In genomic region chr4:155133658-155134417, GRCm38 (mm10) we compare ENCODE assay signal across 8 mouse cellular contexts. TPM values are rescaled to one million over a fixed set of nuclear protein-coding genes. Genes with fewer than 3 reads are reported as not detected.
A peak's percentile ranks its signal among the peaks of the same experiment; 100 is the strongest.
DNase-seq lines count a peak whose midpoint lies in the region; ATAC-seq lines count a peak whose summit lies in the region.

No protein-coding gene starts in this region.

- 33% methylated on average over 20 of the region's 20 CpGs for WGBS in kidney, embryonic 14.5 days
- 58% methylated on average over 20 of the region's 20 CpGs for WGBS in liver, embryonic 11.5 days

- H3K9ac ChIP-seq in kidney, embryonic 14.5 days (ENCODE audit: low read depth, low read length) = no peak overlapping the region
- no peak overlapping the region for H3K9ac ChIP-seq in liver, embryonic 11.5 days (ENCODE audit: low read depth, low read length)

- no peak overlapping the region for H3K4me2 ChIP-seq in kidney, embryonic 14.5 days (replicated peaks; ENCODE audit: low read depth, low read length)
- no peak overlapping the region for H3K4me2 ChIP-seq in liver, embryonic 11.5 days

- H3K36me3 ChIP-seq in kidney, embryonic 14.5 days (ENCODE audit: control insufficient read depth, insufficient read depth, low read length) = no peaks in the 10 kb centered on the region
- H3K36me3 ChIP-seq in liver, embryonic 11.5 days (ENCODE audit: control insufficient read depth, insufficient read depth, low read length) = no peaks in the 10 kb centered on the region

- ATAC-seq in kidney, embryonic 14.5 days (ENCODE audit: low FRiP score, low TSS enrichment) = peak; percentile 21; the same call in 1 of the 2 replicates
- ATAC-seq in liver, embryonic 11.5 days (replicated peaks; ENCODE audit: low FRiP score) = no peak
- ATAC-seq in CD4-positive, CD25-positive, alpha-beta regulatory T cell, adult 4 months = no peak

- no peaks in the 10 kb centered on the region for H3K27me3 ChIP-seq in kidney, embryonic 14.5 days (ENCODE audit: control insufficient read depth, insufficient read depth, low read length)
- no peaks in the 10 kb centered on the region for H3K27me3 ChIP-seq in liver, embryonic 11.5 days (replicated peaks; ENCODE audit: control insufficient read depth, insufficient read depth, low read length)

- H3K4me1 ChIP-seq in kidney, embryonic 14.5 days (ENCODE audit: control insufficient read depth, insufficient read depth, low read length) = peaks cover 22% of the 10 kb centered on the region
- H3K4me1 ChIP-seq in liver, embryonic 11.5 days (replicated peaks; ENCODE audit: control insufficient read depth, insufficient read depth, low read length) = peaks cover 14% of the 10 kb centered on the region

- H3K27ac ChIP-seq in kidney, embryonic 14.5 days (ENCODE audit: low read depth, low read length) = peak overlapping the region; percentile 37; the same call in 1 of the 2 replicates
- H3K27ac ChIP-seq in liver, embryonic 11.5 days (ENCODE audit: low read depth, low read length) = no peak overlapping the region

- no peaks in the 10 kb centered on the region for H3K9me3 ChIP-seq in kidney, embryonic 14.5 days (ENCODE audit: control insufficient read depth, low read length)
- no peaks in the 10 kb centered on the region for H3K9me3 ChIP-seq in liver, embryonic 11.5 days (ENCODE audit: control insufficient read depth, low read length)

- DNase-seq in kidney, adult 11 months = no peak
- peak; percentile 42 for DNase-seq in embryo, embryonic 9.5 days (ENCODE audit: extremely low spot score)
- peak; percentile 51 to 58 for DNase-seq in heart, postnatal 14 days
- peak; percentile 46 for DNase-seq in lung, postnatal 14 days
- no peak for DNase-seq in liver, embryonic 11.5 days (ENCODE audit: low spot score)
- no peak for DNase-seq in thymus, postnatal 36 days

- H3K4me3 ChIP-seq in kidney, embryonic 14.5 days (ENCODE audit: low read length) = no peak overlapping the region
- H3K4me3 ChIP-seq in liver, embryonic 11.5 days (ENCODE audit: low read depth, low read length) = no peak overlapping the region

- intact Hi-C loops in heart, postnatal 14 days (cut with DNase I) = loop anchor here (5.0 kb wide), 2 partner anchors 37 to 88 kb away; partner anchors contain the start of gene Ski

RNA-seq across cellular contexts. Expression of gene Morn1, which starts 47.5 kb away (rescaled TPM):
- polyA plus RNA-seq in kidney, embryonic 14.5 days (2014; fragmentation: Nextera tagmentation; extraction: Ambion mirVana) = 5.8 and 6.9 TPM in 2 replicates
- total RNA-seq in heart, postnatal 14 days (2021) = 1 to 10 TPM; 1.4 to 3.8 TPM
- polyA plus RNA-seq in liver, embryonic 11.5 days (2014; fragmentation: Nextera tagmentation; extraction: Ambion mirVana) = 3.4 and 3.5 TPM in 2 replicates
- 1 to 10 TPM; 1.9 to 4.5 TPM for polyA plus RNA-seq in CD4-positive, CD25-positive, alpha-beta regulatory T cell, adult 4 months (2017; shearing (Covaris generic))

RNA-seq across cellular contexts. Expression of gene Rer1, which starts 47.7 kb away (rescaled TPM):
- 167 and 180 TPM in 2 replicates for polyA plus RNA-seq in kidney, embryonic 14.5 days (2014; fragmentation: Nextera tagmentation; extraction: Ambion mirVana)
- total RNA-seq in heart, postnatal 14 days (2021) = 10 to 100 TPM; 66.6 to 67.8 TPM
- 163 and 168 TPM in 2 replicates for polyA plus RNA-seq in liver, embryonic 11.5 days (2014; fragmentation: Nextera tagmentation; extraction: Ambion mirVana)
- 100 to 1,000 TPM in 1 of 2 experiments, 10 to 100 TPM in 1; 84.8 to 110 TPM for polyA plus RNA-seq in CD4-positive, CD25-positive, alpha-beta regulatory T cell, adult 4 months (2017; shearing (Covaris generic))

Comparison
In these comparisons a context has a peak if more than half of its experiments do, and no peak if none do; other contexts are left out.
1. DNase-seq: peak in embryo, embryonic 9.5 days (single experiment), heart, postnatal 14 days (2 of 2) and lung, postnatal 14 days (single experiment); none in kidney, adult 11 months (single experiment), liver, embryonic 11.5 days (single experiment) and thymus, postnatal 36 days (0 of 2).